ENCODE assay signal across 8 mouse cellular contexts in genomic region chr11:107546667-107547301, GRCm38 (mm10). TPM values are rescaled to one million over a fixed set of nuclear protein-coding genes. Genes with fewer than 3 reads are reported as not detected.
DNase-seq lines count a peak whose midpoint lies in the region; ATAC-seq and TF ChIP-seq lines count a peak whose summit lies in the region.

No protein-coding gene starts in this region.

- H3K27ac ChIP-seq in ES-E14 (ENCODE audit: insufficient read depth, low read depth, low read length, poor library complexity, severe bottlenecking) (peak overlapping the region; percentile 90), macrophage (no peak overlapping the region)
- H3K27ac ChIP-seq in heart, embryonic 14.5 days (replicated peaks in 1 of 2; ENCODE audit: control insufficient read depth in 1 of 2, insufficient read depth in 1 of 2, low read depth in 2 of 2, low read length in 2 of 2): peak overlapping the region; percentile 57 to 81; a peak in 3 of 4 replicates
- peak overlapping the region; percentile 88 for H3K27ac ChIP-seq in kidney, postnatal 0 days
- H3K27ac ChIP-seq in stomach, embryonic 14.5 days (ENCODE audit: low read length): peak overlapping the region; percentile 35

- H3K4me2 ChIP-seq in heart, embryonic 14.5 days (ENCODE audit: low read length): peak overlapping the region; percentile 100
- peak overlapping the region; percentile 99 for H3K4me2 ChIP-seq in kidney, postnatal 0 days (ENCODE audit: low read length)
- H3K4me2 ChIP-seq in stomach, embryonic 14.5 days (replicated peaks; ENCODE audit: low read depth, low read length): peak overlapping the region; percentile 100

- peak; percentile 36 to 69 for DNase-seq in adrenal gland, adult (ENCODE audit: inconsistent age in 2 of 2, low spot score in 1 of 2)
- no peak for DNase-seq in adrenal gland, adult 8-10 months
- DNase-seq in ES-E14 (ENCODE audit: low read depth, low spot score): peak; percentile 77
- peak; percentile 62 to 68 for DNase-seq in cerebellum, postnatal 14 days
- peak; percentile 62 for DNase-seq in kidney, postnatal 0 days (ENCODE audit: low spot score)

- H3K9ac ChIP-seq in ES-E14 (ENCODE audit: insufficient read depth, low read depth, low read length, poor library complexity, severe bottlenecking): peak overlapping the region; percentile 90
- H3K9ac ChIP-seq in heart, embryonic 14.5 days (ENCODE audit: low read length): peak overlapping the region; percentile 97
- peak overlapping the region; percentile 92 for H3K9ac ChIP-seq in kidney, postnatal 0 days (ENCODE audit: low read depth, low read length)
- H3K9ac ChIP-seq in stomach, embryonic 14.5 days (replicated peaks; ENCODE audit: low read depth, low read length): peak overlapping the region; percentile 45; the same call in 1 of the 2 replicates

- H3K79me2 ChIP-seq in macrophage (ENCODE audit: inconsistent target): peaks cover 35% of the 10 kb centered on the region

- peak; percentile 46 for ATAC-seq in heart, embryonic 14.5 days (ENCODE audit: insufficient number of reproducible peaks, insufficient read depth, low FRiP score, low read depth)
- ATAC-seq in kidney, postnatal 0 days (replicated peaks; ENCODE audit: low FRiP score, low read depth): peak; percentile 66
- ATAC-seq in stomach, embryonic 14.5 days (ENCODE audit: insufficient number of reproducible peaks, insufficient read depth, low FRiP score, low read depth): peak; percentile 36

- H3K4me3 ChIP-seq in ES-E14 (ENCODE audit: insufficient read depth in 1 of 2, low read depth in 1 of 2, low read length in 2 of 2, poor library complexity in 1 of 2, severe bottlenecking in 1 of 2) (peak overlapping the region; percentile 95 to 100), macrophage (ENCODE audit: inconsistent target) (peak overlapping the region; percentile 51)
- H3K4me3 ChIP-seq in heart, embryonic 14.5 days (ENCODE audit: control insufficient read depth in 1 of 2, insufficient read depth in 1 of 2, low read depth in 1 of 2, low read length in 2 of 2): peak overlapping the region; percentile 96 to 99
- peak overlapping the region; percentile 95 for H3K4me3 ChIP-seq in kidney, postnatal 0 days (replicated peaks; ENCODE audit: low read depth, low read length)
- peak overlapping the region; percentile 70 for H3K4me3 ChIP-seq in stomach, embryonic 14.5 days (ENCODE audit: low read depth, low read length)

- H3K27me3 ChIP-seq in heart, embryonic 14.5 days (ENCODE audit: control insufficient read depth, insufficient read depth, low read length): no peaks in the 10 kb centered on the region
- H3K27me3 ChIP-seq in kidney, postnatal 0 days (ENCODE audit: insufficient read depth, low read length): no peaks in the 10 kb centered on the region
- no peaks in the 10 kb centered on the region for H3K27me3 ChIP-seq in stomach, embryonic 14.5 days (ENCODE audit: control insufficient read depth, insufficient read depth, low read length)

- TF ChIP-seq CTCF in kidney, postnatal 0 days (IDR thresholded peaks at IDR 0.05; ENCODE audit: low read depth): peak; percentile 41

- in situ Hi-C loops in ES-E14 (cut with MboI; ENCODE audit: low sequenced_read_pairs in 2 of 2, unreplicated experiment in 2 of 2): no loop called here

- no peaks in the 10 kb centered on the region for H3K9me3 ChIP-seq in ES-E14 (ENCODE audit: control insufficient read depth, insufficient read depth, low read depth, low read length)
- no peaks in the 10 kb centered on the region for H3K9me3 ChIP-seq in heart, embryonic 14.5 days (ENCODE audit: control insufficient read depth, low read length)
- no peaks in the 10 kb centered on the region for H3K9me3 ChIP-seq in kidney, postnatal 0 days (replicated peaks; ENCODE audit: low read length)
- no peaks in the 10 kb centered on the region for H3K9me3 ChIP-seq in stomach, embryonic 14.5 days (ENCODE audit: control insufficient read depth, low read depth, low read length)

- under 1% methylated on average over 30 of the region's 37 CpGs for WGBS in heart, embryonic 14.5 days
- 0% methylated on average over 36 of the region's 37 CpGs for WGBS in kidney, postnatal 0 days
- WGBS in macrophage (ENCODE audit: missing documents): 2% methylated on average over 37 of the region's 37 CpGs
- WGBS in stomach, embryonic 14.5 days: under 1% methylated on average over 37 of the region's 37 CpGs

- peaks cover 0 to 4% of the 10 kb centered on the region in 2 experiments; a peak in 1 of 4 replicates for H3K4me1 ChIP-seq in ES-E14 (ENCODE audit: control insufficient read depth in 2 of 2, insufficient read depth in 2 of 2, low read length in 2 of 2, poor library complexity in 1 of 2)
- peaks cover 4 to 30% of the 10 kb centered on the region in 2 experiments; a peak in 3 of 4 replicates for H3K4me1 ChIP-seq in heart, embryonic 14.5 days (ENCODE audit: control insufficient read depth in 2 of 2, insufficient read depth in 2 of 2, low read length in 2 of 2)
- H3K4me1 ChIP-seq in kidney, postnatal 0 days (replicated peaks; ENCODE audit: insufficient read depth, low read length): 0 out of 2 replicates have a peak, but pooled peaks cover 3% of the 10 kb centered on the region
- H3K4me1 ChIP-seq in stomach, embryonic 14.5 days (ENCODE audit: control insufficient read depth, insufficient read depth, low read length): no peaks in the 10 kb centered on the region

- H3K36me3 ChIP-seq in ES-E14 (ENCODE audit: control insufficient read depth, insufficient read depth, low read length, poor library complexity, severe bottlenecking): peaks cover 2% of the 10 kb centered on the region; the same call in 1 of the 2 replicates
- H3K36me3 ChIP-seq in heart, embryonic 14.5 days (ENCODE audit: control insufficient read depth, insufficient read depth, low read length): peaks cover 26% of the 10 kb centered on the region
- 0 out of 2 replicates have a peak, but pooled peaks cover 3% of the 10 kb centered on the region for H3K36me3 ChIP-seq in kidney, postnatal 0 days (ENCODE audit: insufficient read depth, low read length)
- H3K36me3 ChIP-seq in macrophage (ENCODE audit: inconsistent target): peaks cover 4% of the 10 kb centered on the region; the same call in 1 of the 2 replicates
- peaks cover 10% of the 10 kb centered on the region; the same call in 1 of the 2 replicates for H3K36me3 ChIP-seq in stomach, embryonic 14.5 days (ENCODE audit: control insufficient read depth, insufficient read depth, low read length)

TF ChIP-seq in ES-E14, 5 proteins besides CTCF, POLR2A, EP300 and RAD21:
- TF ChIP-seq CHD2 (IDR thresholded peaks at IDR 0.05; ENCODE audit: low read depth, low read length) (no peak), MAFK (IDR thresholded peaks at IDR 0.05; ENCODE audit: insufficient read depth, low read depth, low read length) (no peak), ZNF384 (IDR thresholded peaks at IDR 0.05; ENCODE audit: low read depth, low read length) (no peak), ZC3H11A (IDR thresholded peaks at IDR 0.05; ENCODE audit: borderline replicate concordance, low read depth, low read length) (no peak), HCFC1 (IDR thresholded peaks at IDR 0.05; ENCODE audit: borderline replicate concordance, insufficient read depth, low read length) (no peak)

RNA-seq across cellular contexts. Expression of gene Helz, which starts 0.9 kb away (rescaled TPM):
- total RNA-seq in adrenal gland, adult 8-10 months (2022): 10 to 100 TPM; 28.9 to 43.1 (median 34.7) TPM
- total RNA-seq in ES-E14 (2012; rRNA removed): 40.1 and 43.5 TPM in 2 replicates
- polyA plus RNA-seq in heart, embryonic 14.5 days (2014; fragmentation: Nextera tagmentation; extraction: Ambion mirVana): 17.5 and 18.7 TPM in 2 replicates
- polyA plus RNA-seq in kidney, postnatal 0 days (2015; fragmentation: Nextera tagmentation; extraction: Ambion mirVana): 11.7 and 12.3 TPM in 2 replicates
- total RNA-seq in macrophage (2018; cell fraction: chromatin; rRNA removed): 100 to 1,000 TPM in 5 of 26 experiments, 10 to 100 TPM in 21; 35.6 to 114 (median 79.3) TPM
- 10 to 100 TPM; 15.8 to 28.3 (median 20.6) TPM for total RNA-seq in macrophage (2018; cell fraction: cytosol; rRNA removed)
- 10 to 100 TPM; 21.5 to 72.2 (median 38.3) TPM for total RNA-seq in macrophage (2018; cell fraction: nucleus; rRNA removed)
- 10.5 to 26.0 TPM (median 10.7 TPM) in 3 replicates for polyA plus RNA-seq in macrophage (2018)
- polyA plus RNA-seq in stomach, embryonic 14.5 days (2014; fragmentation: Nextera tagmentation; extraction: Ambion mirVana): 25.1 and 26.7 TPM in 2 replicates

Comparison
In these comparisons a context has a peak if more than half of its experiments do, and no peak if none do; other contexts are left out.
1. H3K9ac ChIP-seq: peak in every context shown above with its lines; median percentile 97 in heart, embryonic 14.5 days; 92 in kidney, postnatal 0 days; 90 in ES-E14; 45 in stomach, embryonic 14.5 days.